Mouse (Mus musculus): ENCODE measurements around the gene Pdss1. TPM values are rescaled to one million over a fixed set of nuclear protein-coding genes. Genes with fewer than 3 reads are reported as not detected.

The Pdss1 gene
- 16.0 and 19.4 TPM in 2 replicates for polyA plus RNA-seq (2012; rRNA removed; ENCODE audit: low replicate concordance)

DNA sequence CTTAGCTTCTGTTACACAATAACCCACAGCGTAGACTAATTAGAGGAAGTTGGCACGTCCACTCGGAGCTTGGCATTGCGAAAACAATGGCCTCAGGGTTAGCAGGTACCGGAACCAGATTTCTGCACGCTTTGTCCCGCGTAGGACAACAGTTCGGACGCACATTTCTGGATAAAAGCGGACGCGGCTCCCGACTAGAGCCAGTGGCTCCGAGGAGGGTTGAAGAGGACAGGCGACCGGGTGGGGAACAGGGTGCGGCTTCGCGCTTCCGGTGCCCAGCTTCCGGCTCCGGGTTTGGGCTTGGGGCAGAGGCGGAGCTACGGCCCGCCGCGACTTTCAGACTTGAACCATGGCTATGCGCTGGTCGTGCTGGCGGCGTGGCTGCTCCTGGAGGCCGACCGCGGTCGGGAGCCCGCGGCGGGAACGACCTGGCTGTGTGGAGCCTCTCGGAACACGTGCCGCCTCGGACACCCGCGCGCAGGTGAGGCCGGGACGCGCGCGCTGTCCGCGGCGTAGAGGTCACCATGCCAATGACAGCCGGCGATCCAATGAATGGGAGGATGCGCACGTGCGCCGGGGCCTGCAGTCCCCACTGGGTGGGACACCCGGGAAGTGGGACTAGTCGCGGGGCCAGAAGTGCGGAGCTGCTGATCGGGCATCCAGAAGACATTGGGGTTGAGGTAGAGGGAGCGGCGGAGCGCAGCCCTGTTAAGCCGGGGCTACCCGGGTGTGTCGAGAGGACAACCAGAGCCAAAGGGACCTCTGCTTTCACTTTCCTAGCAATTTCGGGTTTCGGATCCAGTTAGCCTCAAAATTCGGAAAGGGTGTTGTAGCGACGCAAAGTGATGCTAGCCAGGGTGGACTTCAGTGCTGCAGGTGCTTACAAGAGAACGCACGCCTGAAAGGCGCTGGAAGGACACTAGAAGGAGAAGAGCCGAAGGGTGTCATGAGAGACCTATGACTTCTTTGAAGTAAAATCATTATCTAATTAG, at the start of gene Pdss1:
Gene Pdss1 (plus strand): TSS at position 241 of the 992 bp plus-strand sequence.

Other genes with a start within 250 kb of the Pdss1 start
- 0.93 and 1.1 TPM in 2 replicates for gene Apbb1ip, start 121.4 kb upstream of the Pdss1 start, polyA plus RNA-seq (2012; rRNA removed; ENCODE audit: low replicate concordance)
- gene Abi1, start 144.7 kb downstream of the Pdss1 start, polyA plus RNA-seq (2012; rRNA removed; ENCODE audit: low replicate concordance), result 51.2 and 68.5 TPM in 2 replicates
- 4.1 and 5.8 TPM in 2 replicates for gene Acbd5, start 172.6 kb downstream of the Pdss1 start, polyA plus RNA-seq (2012; rRNA removed; ENCODE audit: low replicate concordance)

Data from duodenum, adult 2 months (tissue).